Mouse (Mus musculus) spleen, adult 2 months (tissue): ENCODE results near the gene Prmt7.

ENCODE experiments used
- CTCF ChIP-seq: fragments of 200-500 bp; IDR thresholded peaks from 2 replicates; pipeline ENCODE4 v1.5.1; 2011; ENCODE audit warnings: mild to moderate bottlenecking, inconsistent platforms; ENCODE audit not compliant: insufficient read depth, insufficient read length, insufficient replicate concordance; ENCODE audit errors: extremely low read depth
- POLR2A ChIP-seq: fragments of 200-500 bp; IDR thresholded peaks from 2 replicates; pipeline ENCODE4 v1.6.1; 2011; ENCODE audit warnings: low read depth, low read length, inconsistent platforms

- TF ChIP-seq CTCF (peak; percentile 59; the same call in 1 of the 2 replicates), POLR2A (no peak)
These were observed 45.3 kb upstream of the Prmt7 start for GRCm38 (mm10) chr8:106165460-106165859.
